Mouse (Mus musculus) telencephalon, adult 2 months (tissue): Measurements from ENCODE around the gene Ep300.
A peak's percentile ranks its signal among the peaks of the same experiment; 100 is the strongest.

Source experiments
- DNase-seq: peaks from one replicate; pipeline ENCODE4 v3.0.0-alpha.2; 2011; ENCODE audit warnings: low read depth, low spot score

Ep300 gene

DNA sequence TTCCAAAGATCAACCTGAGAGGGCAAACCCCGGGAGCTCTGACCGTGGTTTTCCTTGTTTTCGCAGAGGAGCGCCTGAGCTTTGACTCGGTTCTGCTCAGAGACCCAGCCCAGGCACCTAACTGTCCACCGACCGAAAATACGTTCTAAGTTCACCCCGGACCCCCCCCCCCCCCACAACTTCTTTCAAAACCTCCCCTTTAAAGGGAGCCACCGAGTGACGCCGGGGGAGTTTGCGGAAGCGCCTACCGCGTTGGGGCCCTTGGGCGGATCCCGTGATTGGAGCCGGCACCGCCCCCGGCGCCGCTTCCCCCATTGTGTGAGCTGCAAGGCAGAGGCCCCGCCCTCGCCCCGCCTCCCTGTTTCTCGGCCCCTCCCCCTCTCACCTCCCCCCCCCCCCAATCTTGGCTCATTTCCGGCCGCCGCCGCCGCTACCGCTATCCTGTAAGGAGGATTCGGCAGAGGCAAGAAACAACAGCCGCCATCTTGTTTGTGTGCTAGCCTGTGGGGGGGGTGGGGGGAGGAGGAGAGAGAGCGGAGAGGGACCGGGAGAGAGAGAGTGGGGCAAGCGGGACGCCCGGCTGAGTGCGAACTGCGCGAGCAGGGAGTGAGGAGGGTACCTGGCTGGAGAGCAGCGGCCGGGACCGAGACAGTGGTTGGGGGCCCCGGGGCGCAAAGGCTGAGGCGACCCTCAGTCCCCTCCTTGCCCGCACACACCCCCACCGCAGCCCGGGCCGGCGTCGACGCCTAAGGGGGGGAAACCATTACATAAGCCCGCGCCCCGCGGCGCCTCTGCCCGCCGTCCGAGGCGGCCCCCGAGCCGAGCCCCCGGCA, at the start of gene Ep300:
Ep300 (plus strand) TSS at position 439 of the 833 bp plus-strand sequence.
- peak; percentile 96 for DNase-seq

DNA sequence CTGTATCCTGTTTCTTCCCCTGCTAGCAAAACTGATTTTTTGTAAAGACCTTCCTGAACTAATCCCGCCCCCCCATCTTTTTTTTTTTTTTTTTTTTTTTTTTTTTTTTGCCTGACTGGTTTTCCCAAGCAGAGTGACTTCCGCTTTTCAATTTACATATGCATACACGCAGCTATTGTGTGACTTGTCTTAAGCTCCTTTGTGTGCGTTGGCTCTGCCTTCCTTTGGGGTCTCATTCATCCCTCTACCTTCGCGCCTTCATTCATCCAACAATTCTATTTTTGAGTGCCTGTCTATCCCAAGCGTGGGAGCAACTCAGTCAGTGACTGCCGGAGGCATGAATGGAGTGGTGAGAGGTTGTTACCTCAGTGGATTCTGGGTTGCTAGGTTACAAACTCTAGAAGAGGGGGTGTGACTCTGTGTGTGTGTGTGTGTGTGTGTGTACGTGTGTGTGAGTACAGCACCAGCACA, 49.2 kb upstream of the Ep300 start:
- peak; percentile 84 for DNase-seq

GRCm38 (mm10) chr15:81538149-81538548, 47.0 kb upstream of the Ep300 start:
- no peak for DNase-seq

DNA sequence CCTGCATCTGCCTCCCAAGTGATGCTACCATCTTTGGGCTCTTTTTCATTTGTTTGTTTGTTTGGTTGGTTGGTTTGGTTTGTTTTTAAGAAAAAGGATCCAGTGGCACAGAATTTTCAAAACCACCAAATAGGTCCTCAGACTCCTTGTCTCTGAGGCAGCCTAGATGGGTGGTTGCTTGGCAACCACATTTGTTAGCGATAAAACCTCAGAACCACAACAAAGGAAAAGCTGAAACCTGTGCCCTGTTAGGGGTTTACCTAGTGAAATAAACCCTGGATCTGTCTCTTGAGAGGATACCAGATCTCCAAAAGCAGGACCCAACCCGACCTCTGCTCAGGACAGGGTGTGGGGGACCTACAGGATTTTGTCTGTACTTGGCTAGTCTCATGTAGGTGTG, 45.6 kb upstream of the Ep300 start:
- no peak for DNase-seq

- DNase-seq: no peak
Measured at GRCm38 (mm10) chr15:81544916-81545315, 40.2 kb upstream of the Ep300 start.

DNA sequence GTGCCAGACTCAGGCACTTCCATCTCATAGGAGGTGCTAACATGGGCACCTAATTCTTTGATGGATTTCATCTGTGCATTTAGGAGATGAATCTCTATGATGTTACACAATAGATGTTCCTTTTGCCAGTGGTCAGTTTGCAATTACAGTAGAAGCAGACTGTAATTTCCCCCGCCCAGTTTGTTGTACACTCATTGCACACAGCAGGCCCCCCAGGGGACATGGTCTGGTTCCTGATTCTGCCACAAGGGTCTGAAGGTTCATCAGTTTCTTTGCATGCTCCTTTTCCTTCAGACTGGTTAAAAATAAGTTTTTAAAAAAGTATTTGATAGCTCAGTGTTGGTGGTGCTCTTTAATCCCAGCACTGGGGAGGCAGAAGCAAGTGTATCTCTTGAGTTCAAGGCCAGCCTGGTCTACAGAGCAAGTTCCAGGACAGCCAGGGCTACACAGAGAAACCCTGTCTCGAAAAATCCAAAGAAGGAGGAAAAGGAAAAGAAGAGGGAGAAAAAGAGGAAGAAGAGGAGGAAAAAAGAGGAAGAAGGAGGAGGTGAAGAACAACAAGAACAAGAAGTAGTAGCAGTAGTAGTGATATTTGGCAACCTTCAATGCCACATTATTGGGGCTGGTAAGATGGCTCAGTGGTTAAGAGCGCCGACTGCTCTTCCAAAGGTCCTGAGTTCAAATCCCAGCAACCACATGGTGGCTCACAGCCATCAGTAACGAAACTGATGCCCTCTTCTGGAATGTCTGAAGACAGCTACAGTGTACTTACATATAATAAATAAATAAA, 39.6 kb upstream of the Ep300 start:
- DNase-seq: no peak

DNA sequence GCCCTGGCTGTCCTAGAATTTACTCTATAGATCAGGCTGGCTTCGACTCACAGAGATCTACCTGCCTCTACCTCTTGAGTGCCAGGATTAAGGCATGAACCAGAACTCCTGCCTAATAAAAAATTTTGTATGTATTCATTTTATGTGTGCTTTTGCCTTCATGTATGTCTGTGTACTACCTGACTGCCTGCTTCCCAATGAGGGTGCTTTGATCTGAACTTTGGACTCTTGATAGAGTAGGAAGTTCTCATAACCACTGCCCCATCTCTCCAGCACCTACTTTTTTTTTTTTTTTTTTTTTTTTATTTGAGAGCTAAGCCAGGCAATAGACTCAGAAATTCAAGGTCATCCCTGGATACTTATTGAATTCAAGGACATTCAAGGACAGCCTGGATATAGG, 31.7 kb upstream of the Ep300 start:
- no peak for DNase-seq

- no peak for DNase-seq
Measured at GRCm38 (mm10) chr15:81554558-81555297, 30.4 kb upstream of the Ep300 start.

GRCm38 (mm10) chr15:81555986-81556385, 29.2 kb upstream of the Ep300 start:
- DNase-seq: no peak

DNA sequence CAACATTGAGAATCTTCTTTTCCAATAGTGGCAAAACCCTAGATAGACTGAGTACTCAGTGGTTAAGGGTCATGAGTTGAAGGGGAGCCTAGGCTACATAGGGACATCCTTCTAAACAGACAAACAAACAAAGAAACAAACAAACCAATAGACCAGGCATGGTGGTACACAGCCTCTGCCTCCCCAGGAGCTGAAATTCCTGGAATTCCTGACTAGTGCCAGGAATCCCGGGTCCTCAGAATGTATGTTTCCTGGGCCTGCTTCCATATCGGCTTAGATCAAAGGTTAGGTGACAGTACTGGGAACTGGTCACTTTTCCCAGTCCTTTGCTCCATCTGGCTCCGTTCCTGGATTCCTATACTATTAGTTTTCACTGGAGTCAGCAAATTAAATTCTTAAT, 23.6 kb upstream of the Ep300 start:
- no peak for DNase-seq

- DNase-seq: no peak
Measured at GRCm38 (mm10) chr15:81561996-81562395, 23.2 kb upstream of the Ep300 start.

GRCm38 (mm10) chr15:81562491-81563488, 22.4 kb upstream of the Ep300 start:
- no peak for DNase-seq

GRCm38 (mm10) chr15:81568093-81568492, 17.1 kb upstream of the Ep300 start:
- no peak for DNase-seq

DNA sequence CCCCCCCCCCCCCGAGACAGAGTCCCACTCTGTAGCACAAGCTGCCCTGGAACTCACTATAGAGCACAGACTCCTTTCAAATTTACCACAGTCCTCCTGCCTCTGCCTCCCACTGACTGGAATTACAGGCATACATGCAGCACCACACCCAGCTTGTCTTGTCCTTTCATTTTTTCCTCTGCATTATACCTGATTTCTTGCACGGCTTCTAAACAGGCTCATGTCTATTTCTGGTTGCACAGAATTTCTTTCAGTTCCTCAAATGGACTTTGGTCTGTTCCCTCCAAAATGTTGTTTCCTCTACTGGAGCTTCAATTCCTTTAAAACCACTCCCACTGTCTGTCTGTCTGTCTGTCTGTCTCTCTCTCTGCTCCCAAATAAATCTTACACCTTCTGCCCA, 16.6 kb upstream of the Ep300 start:
- no peak for DNase-seq

- DNase-seq: peak; percentile 54
Measured at GRCm38 (mm10) chr15:81576961-81577360, 8.2 kb upstream of the Ep300 start.

GRCm38 (mm10) chr15:81577743-81578165, 7.4 kb upstream of the Ep300 start:
- no peak for DNase-seq

GRCm38 (mm10) chr15:81584466-81584865, 685 bp upstream of the Ep300 start:
- DNase-seq: no peak

- DNase-seq: peak; percentile 62
Measured at GRCm38 (mm10) chr15:81585746-81586461, 753 bp downstream of the Ep300 start.

DNA sequence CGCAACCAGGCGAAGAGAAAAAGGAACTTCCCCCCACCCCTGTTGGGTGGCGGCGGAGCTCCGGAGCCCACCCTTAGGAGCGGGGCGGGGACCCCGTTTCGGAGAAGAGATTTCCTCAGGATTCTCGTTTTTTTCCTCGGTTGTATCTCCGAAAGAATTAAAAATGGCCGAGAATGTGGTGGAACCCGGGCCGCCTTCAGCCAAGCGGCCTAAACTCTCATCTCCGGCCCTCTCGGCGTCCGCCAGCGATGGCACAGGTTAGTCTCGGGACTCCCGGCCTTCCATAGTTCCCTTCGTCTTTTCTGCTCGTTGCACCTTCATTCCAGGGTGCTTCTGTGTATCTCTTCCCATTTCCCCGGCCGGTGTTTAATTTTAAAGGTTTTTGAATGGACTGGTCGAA, 1.3 kb downstream of the Ep300 start:
- DNase-seq: no peak

DNA sequence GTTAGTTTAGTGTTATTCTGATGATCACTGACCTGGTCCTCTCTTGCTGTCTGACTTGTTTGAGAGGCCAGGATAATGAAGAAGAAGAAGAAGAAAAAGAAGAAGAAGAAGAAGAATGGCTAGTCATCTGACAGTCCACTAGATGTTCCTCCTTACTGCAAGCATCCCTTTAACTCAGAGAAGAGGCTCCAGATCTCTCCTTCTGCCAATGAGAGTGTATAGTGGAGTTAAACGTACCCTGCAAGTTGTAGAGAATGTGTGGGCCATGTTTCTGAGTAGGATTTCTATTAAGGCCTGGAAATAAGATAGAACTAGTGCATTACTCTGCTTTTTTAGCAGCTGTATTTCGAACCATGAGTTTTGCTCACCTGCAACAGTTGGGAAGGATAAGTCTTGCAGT, 2.5 kb downstream of the Ep300 start:
- no peak for DNase-seq
